Mouse (Mus musculus) embryo, embryonic 11 days (tissue): ENCODE data around the gene Grcc10.

Source experiments
- DNase-seq: peaks from one replicate; pipeline ENCODE4 v3.0.0-alpha.2; 2015

Gene Grcc10

DNA sequence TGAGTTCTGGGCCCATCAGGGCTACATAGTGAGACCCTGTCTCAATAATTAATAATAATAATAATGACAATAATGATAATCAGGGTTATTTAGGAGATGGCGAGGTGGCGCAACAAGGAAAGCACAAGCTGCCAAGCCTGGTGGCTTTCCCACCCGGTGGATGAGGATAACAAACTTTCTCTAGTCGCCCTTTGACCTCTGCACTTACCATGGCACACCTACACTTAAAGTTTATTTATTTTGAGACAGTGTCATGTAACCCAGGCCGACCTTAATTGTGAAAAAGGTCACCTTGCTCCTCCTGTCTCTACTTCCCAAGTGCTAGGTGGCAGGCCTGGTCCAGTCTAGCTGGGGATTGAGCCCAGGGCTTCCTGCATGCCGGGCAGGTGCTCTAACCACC is 42.4 kb downstream of the Grcc10 start:
- no peak for DNase-seq

DNA sequence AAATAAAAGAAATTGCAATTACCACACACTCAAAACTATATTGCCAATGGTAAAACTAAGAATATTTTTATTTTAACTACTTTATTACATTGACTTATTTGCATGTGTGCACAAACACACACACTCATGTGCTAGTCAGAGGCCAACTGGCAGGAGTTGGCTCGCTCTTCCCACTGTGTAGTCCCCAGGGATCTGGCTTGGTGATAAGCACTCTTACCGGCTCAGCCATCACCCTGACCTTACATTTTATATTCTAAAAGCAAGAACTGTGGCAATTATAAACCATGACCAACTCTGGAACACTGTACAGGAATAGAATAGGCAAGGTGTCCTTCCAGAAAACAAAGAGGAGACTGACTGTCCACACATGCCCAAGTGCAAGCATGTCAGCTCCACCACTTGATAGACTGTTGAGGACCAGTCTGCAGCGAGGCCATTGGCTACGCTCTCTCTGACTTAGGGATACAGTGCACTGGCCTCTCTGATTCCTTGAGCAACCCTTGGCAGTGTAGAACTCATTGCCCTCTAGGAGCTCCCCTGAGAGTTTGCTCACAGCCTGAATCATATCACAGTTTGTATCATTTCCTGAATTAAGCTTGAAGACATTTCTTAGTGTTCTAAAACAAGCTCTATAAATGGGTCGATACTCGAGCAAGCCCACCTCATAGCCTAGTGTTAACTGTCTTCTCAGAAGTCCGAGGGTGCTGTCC is 44.6 kb downstream of the Grcc10 start:
- no peak for DNase-seq

DNA sequence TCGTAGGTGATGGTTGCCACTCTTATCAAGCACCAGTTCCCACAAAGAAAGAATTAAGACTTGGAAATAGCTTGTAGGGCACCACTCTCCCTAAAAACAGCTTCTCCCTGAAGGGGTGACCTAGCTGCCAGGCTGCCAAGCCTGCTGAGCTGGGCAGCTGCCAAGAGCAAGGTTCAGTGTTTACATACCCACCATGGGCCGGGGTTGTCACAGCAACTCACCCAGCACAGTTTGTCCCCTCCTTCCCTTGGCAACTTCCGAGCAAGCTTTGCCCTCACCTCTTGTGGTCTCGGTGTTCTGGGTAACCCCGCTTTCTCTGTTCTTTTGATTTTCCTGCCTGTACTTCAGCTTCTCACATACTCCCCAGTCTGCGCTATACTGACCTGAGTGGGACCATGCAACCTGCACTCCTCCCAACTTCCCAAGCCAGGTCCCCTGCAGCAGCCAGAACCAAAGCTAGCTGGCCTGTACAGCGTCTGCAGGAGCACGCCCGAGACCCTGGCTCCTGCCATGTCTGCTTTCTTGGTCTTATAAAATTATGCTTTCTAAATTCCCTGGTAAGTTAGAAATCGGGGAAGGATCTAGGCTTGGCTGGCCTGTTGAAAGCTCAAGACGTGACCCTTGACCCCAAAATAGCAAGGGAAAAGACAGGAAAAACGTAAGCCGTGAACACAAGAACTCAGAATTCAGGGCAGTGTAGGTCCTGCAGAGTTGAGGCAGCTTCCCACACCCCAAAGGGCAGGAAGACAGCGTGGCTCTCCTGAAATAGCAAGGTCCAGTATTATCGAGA is 46.8 kb downstream of the Grcc10 start:
- DNase-seq: no peak

DNA sequence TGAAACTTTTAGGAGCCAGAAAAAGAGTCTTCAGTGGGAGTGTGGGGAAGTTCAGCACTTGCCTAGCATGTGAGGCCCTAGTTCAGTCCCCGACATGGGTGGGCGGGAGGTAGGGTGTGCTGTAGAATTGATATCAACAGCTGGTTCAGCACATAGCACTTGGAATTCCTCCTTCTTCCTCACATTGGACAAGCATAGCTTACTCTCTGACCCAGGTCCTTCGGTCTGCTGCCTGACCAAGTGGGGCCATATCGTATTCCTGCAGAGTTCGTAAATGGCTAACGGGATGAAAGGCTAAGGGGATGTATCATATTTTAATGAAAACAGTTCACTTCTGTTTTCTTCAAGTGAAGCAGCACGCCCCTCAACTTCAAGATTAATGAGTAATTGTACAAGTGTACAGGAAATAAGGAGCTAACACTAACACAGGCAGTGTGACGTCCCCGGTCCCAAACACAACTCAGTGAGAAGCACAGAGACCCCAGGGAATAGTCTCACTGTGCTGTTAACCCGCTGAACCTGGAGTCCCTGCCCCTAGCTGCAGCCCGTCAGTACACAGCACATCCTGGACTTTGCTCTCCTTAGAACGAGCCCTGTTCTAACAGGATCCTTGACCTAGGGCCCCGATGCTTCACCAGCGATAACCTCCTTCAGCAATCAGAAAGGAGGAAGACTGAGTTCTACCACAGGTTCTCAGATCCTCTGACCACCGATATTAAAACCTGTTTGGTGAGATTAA is 47.8 kb downstream of the Grcc10 start:
- no peak for DNase-seq

DNA sequence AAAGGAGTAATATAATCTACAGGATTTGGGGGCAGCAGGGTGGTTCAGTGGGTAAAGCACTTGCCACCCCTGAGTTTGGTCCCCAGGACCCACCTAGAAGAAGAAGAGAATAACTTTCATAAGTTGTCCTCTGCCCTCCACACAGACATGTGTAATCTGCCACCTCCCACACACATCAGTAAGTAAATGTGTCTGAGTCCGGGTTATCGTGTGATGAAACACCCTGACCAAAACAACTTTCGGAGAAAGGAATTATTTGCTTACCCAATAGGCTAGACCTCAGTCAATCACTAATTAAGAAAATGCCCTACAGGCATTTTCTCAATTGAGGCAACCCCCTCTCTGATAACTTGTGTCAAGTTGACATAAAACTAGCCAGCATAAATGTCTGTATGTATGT is 50.7 kb downstream of the Grcc10 start:
- DNase-seq: no peak
